Mouse (Mus musculus) lung, embryonic 16.5 days (tissue): ENCODE measurements at regions not wholly inside any gene's neighbourhood (a gene's known extent, or its start where the extent isn't known, plus 50 kb on each side); places are given as distances from the start of the nearest gene placed in this dataset.

Source experiments
- ATAC-seq: fragments of 200-750 bp; cut with Nextera tagmentation; 2 replicates; pipeline ENCODE4 v1.8.0; 2017; ENCODE audit warnings: low read depth, mild to moderate bottlenecking, moderate library complexity
- H3K27ac ChIP-seq: fragments of 300-500 bp; sonication (generic); 2 replicates; pipeline ENCODE4 v1.5.1; 2014; ENCODE audit warnings: mild to moderate bottlenecking, control low read depth, low read length
- H3K27me3 ChIP-seq: fragments of 300-500 bp; sonication (generic); 2 replicates; pipeline ENCODE4 v1.6.1; 2014; ENCODE audit warnings: low read depth, low read length, mixed read lengths; ENCODE audit not compliant: control insufficient read depth, insufficient read depth
- H3K36me3 ChIP-seq: fragments of 300-500 bp; sonication (generic); 2 replicates; pipeline ENCODE4 v1.6.1; 2014; ENCODE audit warnings: low read length; ENCODE audit not compliant: control insufficient read depth, insufficient read depth
- H3K4me1 ChIP-seq: fragments of 300-500 bp; sonication (generic); replicated peaks from 2 replicates; pipeline ENCODE4 v1.6.1; 2014; ENCODE audit warnings: low read length, mixed read lengths; ENCODE audit not compliant: control insufficient read depth, insufficient read depth
- H3K4me2 ChIP-seq: fragments of 300-500 bp; sonication (generic); 2 replicates; pipeline ENCODE4 v1.6.1; 2014; ENCODE audit warnings: low read depth, low read length, control low read depth
- H3K4me3 ChIP-seq: fragments of 300-500 bp; sonication (generic); 2 replicates; pipeline ENCODE4 v1.5.1; 2014; ENCODE audit warnings: mild to moderate bottlenecking, low read length, control low read depth
- H3K9ac ChIP-seq: fragments of 300-500 bp; sonication (generic); 2 replicates; pipeline ENCODE4 v1.6.1; 2014; ENCODE audit warnings: low read length, control low read depth
- H3K9me3 ChIP-seq: fragments of 300-500 bp; sonication (generic); 2 replicates; pipeline ENCODE4 v1.6.1; 2016; ENCODE audit warnings: low read length; ENCODE audit not compliant: control insufficient read depth
- WGBS: fragments of 180-500 bp; shearing (Covaris S2); extraction: QIAGEN DNeasy Blood & Tissue Kit; methylation state at CpG from one replicate; pipeline ENCODE4 v1.1.7; 2014; 5-methylcytosine and 5-hydroxymethylcytosine counted together

DNA sequence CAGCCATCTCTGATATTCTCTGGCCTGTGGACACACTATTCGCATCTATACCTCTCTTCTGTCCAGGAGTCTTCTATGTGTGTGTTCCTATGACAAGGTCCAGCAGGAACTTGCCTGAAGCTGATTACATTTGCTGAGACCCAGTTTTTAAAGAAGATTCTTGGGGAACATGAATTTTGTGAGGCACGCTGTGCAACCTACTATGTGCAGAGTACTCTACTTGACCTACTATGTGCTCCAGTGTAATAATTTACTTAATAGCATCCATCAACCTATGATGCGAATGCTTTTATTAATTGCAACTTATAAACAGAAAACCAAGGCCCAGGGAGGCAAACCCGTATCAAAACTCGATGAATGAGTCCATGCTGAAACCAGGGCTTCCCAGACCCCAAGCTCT is 231.4 kb downstream of the Tex36 start:
- WGBS, result 88% methylated on average over 5 of the region's 5 CpGs
- Histone ChIP-seq H3K4me2 (no peak overlapping the region), H3K9ac (no peak overlapping the region), H3K4me1 (no peaks in the 10 kb centered on the region), H3K27me3 (no peaks in the 10 kb centered on the region), H3K9me3 (no peaks in the 10 kb centered on the region), H3K36me3 (no peaks in the 10 kb centered on the region), H3K27ac (no peak overlapping the region), H3K4me3 (no peak overlapping the region)
- ATAC-seq, result no peak

DNA sequence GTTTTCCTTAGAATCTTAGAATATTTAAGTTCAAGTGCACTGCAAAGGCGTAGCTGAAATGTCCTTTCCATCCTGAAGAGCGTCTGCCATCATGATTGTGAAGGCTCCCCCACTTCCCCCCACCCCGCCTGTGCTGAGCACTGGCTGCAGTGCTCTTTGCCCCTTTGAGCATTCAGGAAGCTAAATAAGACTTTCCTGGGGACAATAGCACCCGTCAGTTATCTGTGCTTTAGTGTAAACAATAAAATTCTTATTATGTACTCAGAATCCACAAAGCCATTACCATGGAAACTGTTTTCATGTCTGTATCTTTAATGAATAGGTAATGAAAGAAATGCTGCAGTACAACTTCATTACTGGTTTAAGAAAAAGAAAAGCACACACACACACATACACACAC is 237.4 kb downstream of the Tex36 start:
- no peaks in the 10 kb centered on the region for H3K27me3 ChIP-seq
- no peaks in the 10 kb centered on the region for H3K9me3 ChIP-seq
- H3K4me1 ChIP-seq, result no peaks in the 10 kb centered on the region
- H3K27ac ChIP-seq, result no peak overlapping the region
- 20% methylated on average over 4 of the region's 4 CpGs for WGBS
- no peak overlapping the region for H3K4me2 ChIP-seq
- H3K9ac ChIP-seq, result no peak overlapping the region
- ATAC-seq, result no peak
- H3K4me3 ChIP-seq, result no peak overlapping the region
- no peaks in the 10 kb centered on the region for H3K36me3 ChIP-seq

GRCm38 (mm10) chr7:133328717-133329116 is 204.6 kb upstream of the Ctbp2 start:
- H3K4me3 ChIP-seq, result no peak overlapping the region

GRCm38 (mm10) chr7:133325548-133326190 is 201.5 kb upstream of the Ctbp2 start:
- Histone ChIP-seq H3K36me3 (no peaks in the 10 kb centered on the region), H3K4me2 (no peak overlapping the region), H3K27ac (no peak overlapping the region), H3K4me1 (0 out of 2 replicates have a peak, but pooled peaks cover 2% of the 10 kb centered on the region), H3K9me3 (no peaks in the 10 kb centered on the region), H3K9ac (no peak overlapping the region), H3K4me3 (no peak overlapping the region), H3K27me3 (no peaks in the 10 kb centered on the region)
- peak; percentile 65; the same call in 1 of the 2 replicates for ATAC-seq
- WGBS, result 39% methylated on average over 7 of the region's 7 CpGs

More at GRCm38 (mm10) chr7:133328717-133329116, 204.6 kb upstream of the Ctbp2 start:
- Histone ChIP-seq H3K27ac (no peak overlapping the region), H3K9me3 (no peaks in the 10 kb centered on the region), H3K9ac (no peak overlapping the region), H3K4me1 (0 out of 2 replicates have a peak, but pooled peaks cover 2% of the 10 kb centered on the region), H3K27me3 (no peaks in the 10 kb centered on the region), H3K4me2 (no peak overlapping the region), H3K36me3 (no peaks in the 10 kb centered on the region)
- no peak for ATAC-seq
- 48% methylated on average over 3 of the region's 3 CpGs for WGBS

GRCm38 (mm10) chr7:133323955-133324354 is 199.8 kb upstream of the Ctbp2 start:
- WGBS, result 77% methylated on average over 3 of the region's 3 CpGs
- ATAC-seq, result no peak
- Histone ChIP-seq H3K4me3 (no peak overlapping the region), H3K27me3 (no peaks in the 10 kb centered on the region), H3K36me3 (no peaks in the 10 kb centered on the region), H3K9me3 (no peaks in the 10 kb centered on the region), H3K4me1 (0 out of 2 replicates have a peak, but pooled peaks cover 2% of the 10 kb centered on the region), H3K27ac (no peak overlapping the region), H3K9ac (no peak overlapping the region), H3K4me2 (no peak overlapping the region)

GRCm38 (mm10) chr7:133317511-133317910 is 193.4 kb upstream of the Ctbp2 start:
- Histone ChIP-seq H3K4me1 (peaks cover 2% of the 10 kb centered on the region; the same call in 1 of the 2 replicates), H3K27ac (no peak overlapping the region), H3K27me3 (no peaks in the 10 kb centered on the region), H3K4me2 (no peak overlapping the region), H3K4me3 (no peak overlapping the region), H3K9me3 (no peaks in the 10 kb centered on the region; the same call in 1 of the 2 replicates), H3K36me3 (no peaks in the 10 kb centered on the region), H3K9ac (no peak overlapping the region)
- no peak for ATAC-seq

GRCm38 (mm10) chr7:133316701-133317475 is 192.7 kb upstream of the Ctbp2 start:
- no peaks in the 10 kb centered on the region for H3K27me3 ChIP-seq
- no peaks in the 10 kb centered on the region for H3K36me3 ChIP-seq
- no peak overlapping the region for H3K9ac ChIP-seq
- 33% methylated on average over 9 of the region's 9 CpGs for WGBS
- H3K27ac ChIP-seq, result no peak overlapping the region
- ATAC-seq, result no peak
- H3K4me1 ChIP-seq, result peaks cover 2% of the 10 kb centered on the region; the same call in 1 of the 2 replicates
- no peaks in the 10 kb centered on the region; the same call in 1 of the 2 replicates for H3K9me3 ChIP-seq
- no peak overlapping the region for H3K4me3 ChIP-seq
- no peak overlapping the region for H3K4me2 ChIP-seq

- peaks cover 2% of the 10 kb centered on the region; the same call in 1 of the 2 replicates for H3K4me1 ChIP-seq
- H3K9me3 ChIP-seq, result no peaks in the 10 kb centered on the region; the same call in 1 of the 2 replicates
- no peak overlapping the region for H3K4me2 ChIP-seq
- no peak for ATAC-seq
- no peaks in the 10 kb centered on the region for H3K36me3 ChIP-seq
- 46% methylated on average over 10 of the region's 10 CpGs for WGBS
- H3K27me3 ChIP-seq, result no peaks in the 10 kb centered on the region
- H3K27ac ChIP-seq, result no peak overlapping the region
- no peak overlapping the region for H3K4me3 ChIP-seq
- no peak overlapping the region for H3K9ac ChIP-seq
These were observed 191.3 kb upstream of the Ctbp2 start for GRCm38 (mm10) chr7:133315197-133316029.

DNA sequence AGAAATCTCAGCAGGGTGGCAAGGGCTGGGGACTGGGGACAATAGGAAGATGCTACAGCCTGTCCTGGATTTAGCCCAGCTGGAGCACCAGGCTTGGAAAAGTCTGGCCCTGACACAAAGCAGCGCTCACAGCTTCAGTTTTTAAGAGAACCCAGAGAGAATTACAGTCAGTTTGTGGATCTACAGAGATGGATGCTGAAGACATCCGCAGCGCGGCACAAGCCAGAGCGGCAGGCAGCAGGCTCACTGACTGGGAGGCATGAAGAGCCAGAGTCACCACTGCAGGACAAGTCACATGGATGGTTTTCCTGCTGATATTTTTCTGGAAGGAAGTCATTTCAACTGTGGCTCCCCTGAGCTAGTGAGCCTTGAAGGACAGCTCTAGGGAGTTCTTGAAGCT is 189.0 kb upstream of the Ctbp2 start:
- H3K9ac ChIP-seq, result no peak overlapping the region
- H3K4me2 ChIP-seq, result no peak overlapping the region
- peaks cover 2% of the 10 kb centered on the region; the same call in 1 of the 2 replicates for H3K4me1 ChIP-seq
- H3K9me3 ChIP-seq, result no peaks in the 10 kb centered on the region; the same call in 1 of the 2 replicates
- no peak for ATAC-seq
- no peaks in the 10 kb centered on the region for H3K36me3 ChIP-seq
- no peak overlapping the region for H3K27ac ChIP-seq
- H3K27me3 ChIP-seq, result no peaks in the 10 kb centered on the region
- WGBS, result 56% methylated on average over 5 of the region's 5 CpGs
- no peak overlapping the region for H3K4me3 ChIP-seq
